Mouse (Mus musculus) brain, embryonic 14.5 days (tissue): ENCODE data around the gene Ebf4.

Experiments used
- CTCF ChIP-seq: fragments of 200-500 bp; IDR thresholded peaks from 2 replicates; pipeline ENCODE4 v1.5.1; 2012; ENCODE audit warnings: inconsistent platforms, mild to moderate bottlenecking, moderate library complexity, borderline replicate concordance; ENCODE audit not compliant: insufficient read depth, insufficient read length; ENCODE audit errors: extremely low read depth
- POLR2A ChIP-seq: fragments of 200-500 bp; IDR thresholded peaks from 2 replicates; pipeline ENCODE4 v1.6.1; 2012; ENCODE audit warnings: mild to moderate bottlenecking, inconsistent platforms, borderline replicate concordance; ENCODE audit not compliant: poor library complexity, insufficient read depth, insufficient read length, severe bottlenecking; ENCODE audit errors: extremely low read depth

- TF ChIP-seq CTCF: no peak
- TF ChIP-seq POLR2A: no peak
These were observed 80.0 kb downstream of the Ebf4 start for GRCm38 (mm10) chr2:130374951-130375350.
